ENCODE assay signal across 23 mouse cellular contexts in the genomic region with DNA sequence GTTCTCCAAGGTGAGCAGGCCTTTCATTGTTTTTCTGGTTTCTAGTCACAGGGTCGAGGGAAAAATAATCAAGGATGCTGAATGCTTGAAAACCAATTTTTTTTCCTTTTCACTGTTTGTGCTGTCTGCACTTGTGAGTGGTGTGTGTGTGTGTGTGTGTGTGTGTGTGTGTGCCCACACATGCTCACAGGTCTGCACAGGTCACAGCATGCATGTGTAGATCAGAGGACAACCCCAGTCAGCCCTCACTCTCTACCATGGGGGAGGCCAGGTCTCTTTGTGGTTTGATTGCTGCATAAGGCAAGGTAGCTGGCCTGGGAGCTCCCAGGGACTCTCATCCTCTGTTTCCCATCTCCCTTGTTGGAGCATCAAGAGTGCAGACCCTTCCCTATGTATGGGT. TPM values are rescaled to one million over a fixed set of nuclear protein-coding genes. Genes with fewer than 3 reads are reported as not detected.
DNase-seq lines count a peak whose midpoint lies in the region; ATAC-seq lines count a peak whose summit lies in the region.
"Had no signal": no experiment of that assay in that cellular context is flagged by ENCODE, and none has a peak within 500 bp of the region (broad histone marks: within the 10 kb centered on the region; RNA-seq: fewer than 3 reads in every experiment).

No protein-coding gene starts in this region.

- peak; percentile 35 for DNase-seq in heart, adult 11 months
- DNase-seq in heart, postnatal 10 days, result no peak
- DNase-seq in hindbrain, embryonic 14.5 days (ENCODE audit: low spot score), result no peak
- DNase-seq in midbrain, embryonic 14.5 days, result no peak
- DNase-seq: adrenal gland, postnatal 10 days; adrenal gland, postnatal 36 days; B cell, adult 2 months; cerebellum, adult 18-20 months; cerebellum, adult 9-10 months; cerebellum, postnatal 14 days; gastrocnemius, postnatal 25 days; heart, adult 2 months had no signal

- H3K4me1 ChIP-seq in hindbrain, embryonic 13.5 days (replicated peaks), result 0 out of 2 replicates have a peak, but pooled peaks cover 3% of the 10 kb centered on the region
- no peaks in the 10 kb centered on the region for H3K4me1 ChIP-seq in hindbrain, embryonic 14.5 days (replicated peaks; ENCODE audit: control insufficient read depth, insufficient read depth, low read length)
- no peaks in the 10 kb centered on the region for H3K4me1 ChIP-seq in midbrain, embryonic 14.5 days (ENCODE audit: control insufficient read depth, insufficient read depth, low read length)
- no peaks in the 10 kb centered on the region for H3K4me1 ChIP-seq in midbrain, embryonic 15.5 days
- H3K4me1 ChIP-seq: embryonic facial prominence, embryonic 12.5 days; forebrain, embryonic 12.5 days; forebrain, embryonic 15.5 days had no signal

- H3K4me2 ChIP-seq in hindbrain, embryonic 13.5 days, result no peak overlapping the region
- no peak overlapping the region for H3K4me2 ChIP-seq in hindbrain, embryonic 14.5 days (replicated peaks)
- no peak overlapping the region for H3K4me2 ChIP-seq in midbrain, embryonic 14.5 days (ENCODE audit: low read length)
- no peak overlapping the region for H3K4me2 ChIP-seq in midbrain, embryonic 15.5 days
- H3K4me2 ChIP-seq: embryonic facial prominence, embryonic 12.5 days; forebrain, embryonic 12.5 days; forebrain, embryonic 15.5 days; heart, embryonic 13.5 days had no signal

- H3K9ac ChIP-seq in hindbrain, embryonic 13.5 days, result no peak overlapping the region
- H3K9ac ChIP-seq in hindbrain, embryonic 14.5 days, result no peak overlapping the region
- no peak overlapping the region for H3K9ac ChIP-seq in midbrain, embryonic 14.5 days (replicated peaks; ENCODE audit: low read length)
- H3K9ac ChIP-seq in midbrain, embryonic 15.5 days, result no peak overlapping the region
- H3K9ac ChIP-seq: embryonic facial prominence, embryonic 12.5 days; forebrain, embryonic 12.5 days; forebrain, embryonic 15.5 days; heart, embryonic 13.5 days had no signal

- H3K27me3 ChIP-seq in hindbrain, embryonic 13.5 days, result no peaks in the 10 kb centered on the region
- H3K27me3 ChIP-seq in hindbrain, embryonic 14.5 days (ENCODE audit: control insufficient read depth, insufficient read depth, low read length), result no peaks in the 10 kb centered on the region
- H3K27me3 ChIP-seq in midbrain, embryonic 14.5 days (ENCODE audit: control insufficient read depth, insufficient read depth, low read length), result no peaks in the 10 kb centered on the region
- no peaks in the 10 kb centered on the region for H3K27me3 ChIP-seq in midbrain, embryonic 15.5 days (replicated peaks)
- H3K27me3 ChIP-seq: CH12.LX; embryonic facial prominence, embryonic 12.5 days; forebrain, embryonic 12.5 days; forebrain, embryonic 15.5 days; heart, embryonic 13.5 days; Patski had no signal

- H3K4me3 ChIP-seq in hindbrain, embryonic 13.5 days, result no peak overlapping the region
- H3K4me3 ChIP-seq in hindbrain, embryonic 14.5 days (replicated peaks; ENCODE audit: low read length), result no peak overlapping the region
- H3K4me3 ChIP-seq in midbrain, embryonic 14.5 days (replicated peaks; ENCODE audit: low read depth, low read length), result no peak overlapping the region
- no peak overlapping the region for H3K4me3 ChIP-seq in midbrain, embryonic 15.5 days
- H3K4me3 ChIP-seq: embryonic facial prominence, embryonic 12.5 days; erythroblast, embryonic 14.5 days; forebrain, embryonic 12.5 days; forebrain, embryonic 15.5 days; heart, adult 2 months; heart, embryonic 10.5 days; heart, embryonic 13.5 days had no signal

- 61% methylated on average over 1 of the region's 1 CpGs for WGBS in hindbrain, embryonic 13.5 days
- WGBS in hindbrain, embryonic 14.5 days, result 59% methylated on average over 1 of the region's 1 CpGs
- WGBS in midbrain, embryonic 14.5 days, result 81% methylated on average over 1 of the region's 1 CpGs
- WGBS in midbrain, embryonic 15.5 days, result 70% methylated on average over 1 of the region's 1 CpGs

- no peaks in the 10 kb centered on the region for H3K9me3 ChIP-seq in hindbrain, embryonic 13.5 days
- H3K9me3 ChIP-seq in hindbrain, embryonic 14.5 days (ENCODE audit: control insufficient read depth, low read length), result no peaks in the 10 kb centered on the region
- no peaks in the 10 kb centered on the region for H3K9me3 ChIP-seq in midbrain, embryonic 14.5 days (ENCODE audit: control insufficient read depth, low read length)
- H3K9me3 ChIP-seq in midbrain, embryonic 15.5 days, result no peaks in the 10 kb centered on the region
- H3K9me3 ChIP-seq: embryonic facial prominence, embryonic 12.5 days; forebrain, embryonic 12.5 days; forebrain, embryonic 15.5 days; heart, embryonic 10.5 days; heart, embryonic 13.5 days had no signal

- ATAC-seq in hindbrain, embryonic 13.5 days (ENCODE audit: low FRiP score), result 0 out of 2 replicates have a peak, but pooled peaks have one; percentile 49
- ATAC-seq in hindbrain, embryonic 14.5 days (ENCODE audit: low FRiP score), result no peak
- peak; percentile 50; the same call in 1 of the 2 replicates for ATAC-seq in midbrain, embryonic 14.5 days (ENCODE audit: low FRiP score, low TSS enrichment)
- no peak for ATAC-seq in midbrain, embryonic 15.5 days (replicated peaks)
- ATAC-seq: forebrain, embryonic 15.5 days had no signal

- H3K27ac ChIP-seq in hindbrain, embryonic 13.5 days, result no peak overlapping the region
- no peak overlapping the region for H3K27ac ChIP-seq in hindbrain, embryonic 14.5 days
- H3K27ac ChIP-seq in midbrain, embryonic 14.5 days (replicated peaks; ENCODE audit: low read depth, low read length), result no peak overlapping the region
- H3K27ac ChIP-seq in midbrain, embryonic 15.5 days, result no peak overlapping the region
- H3K27ac ChIP-seq: embryonic facial prominence, embryonic 12.5 days; forebrain, embryonic 12.5 days; forebrain, embryonic 15.5 days; heart, adult 2 months; heart, embryonic 10.5 days; heart, embryonic 13.5 days had no signal

- H3K36me3 ChIP-seq in hindbrain, embryonic 13.5 days, result no peaks in the 10 kb centered on the region
- H3K36me3 ChIP-seq in hindbrain, embryonic 14.5 days (replicated peaks; ENCODE audit: control insufficient read depth, insufficient read depth), result no peaks in the 10 kb centered on the region
- H3K36me3 ChIP-seq in midbrain, embryonic 14.5 days (ENCODE audit: control insufficient read depth, insufficient read depth, low read length), result no peaks in the 10 kb centered on the region
- no peaks in the 10 kb centered on the region for H3K36me3 ChIP-seq in midbrain, embryonic 15.5 days (replicated peaks)
- H3K36me3 ChIP-seq: embryonic facial prominence, embryonic 12.5 days; forebrain, embryonic 12.5 days; forebrain, embryonic 15.5 days; G1E; heart, embryonic 10.5 days; heart, embryonic 13.5 days had no signal

- intact Hi-C loops in heart, postnatal 10 days (cut with DNase I), result no loop called here

RNA-seq across cellular contexts. Expression of gene Slc4a4, which starts 16.9 kb away (rescaled TPM):
- total RNA-seq in heart, postnatal 10 days (2021), result 10 to 100 TPM; 34.1 to 44.1 TPM
- 3.1 and 3.3 TPM in 2 replicates for polyA plus RNA-seq in hindbrain, embryonic 13.5 days (2015; fragmentation: Nextera tagmentation; extraction: Ambion mirVana)
- polyA plus RNA-seq in hindbrain, embryonic 14.5 days (2014; fragmentation: Nextera tagmentation; extraction: Ambion mirVana), result 12.1 and 15.0 TPM in 2 replicates
- polyA plus RNA-seq in midbrain, embryonic 14.5 days (2014; fragmentation: Nextera tagmentation; extraction: Ambion mirVana), result 4.8 and 6.6 TPM in 2 replicates
- polyA plus RNA-seq in midbrain, embryonic 15.5 days (2015; fragmentation: Nextera tagmentation; extraction: Ambion mirVana), result 6.7 and 7.7 TPM in 2 replicates
- total RNA-seq: CH12.LX had no signal
- polyA plus RNA-seq: erythroblast, embryonic 14.5 days; G1E had no signal

Comparison
In these comparisons a context has a peak if more than half of its experiments do, and no peak if none do; other contexts are left out.
1. ATAC-seq: peak in hindbrain, embryonic 13.5 days (single experiment) and midbrain, embryonic 14.5 days (single experiment); none in hindbrain, embryonic 14.5 days (single experiment) and midbrain, embryonic 15.5 days (single experiment).